9 mouse cellular contexts compared by ENCODE assay signal in genomic region chr3:53247102-53247501, GRCm38 (mm10).
DNase-seq lines count a peak whose midpoint lies in the region.
"Had no signal": no experiment of that assay in that cellular context is flagged by ENCODE, and none has a peak within 500 bp of the region (broad histone marks: within the 10 kb centered on the region; RNA-seq: fewer than 3 reads in every experiment).

No protein-coding gene starts in this region.

- H3K4me1 ChIP-seq in embryonic facial prominence, embryonic 10.5 days = peaks cover 9% of the 10 kb centered on the region; the same call in 1 of the 2 replicates

- H3K36me3 ChIP-seq in embryonic facial prominence, embryonic 10.5 days (replicated peaks) = no peaks in the 10 kb centered on the region
- H3K36me3 ChIP-seq: limb, embryonic 13.5 days had no signal

- H3K27ac ChIP-seq in embryonic facial prominence, embryonic 10.5 days (replicated peaks) = no peak overlapping the region
- H3K27ac ChIP-seq: limb, embryonic 13.5 days had no signal

- H3K4me3 ChIP-seq in embryonic facial prominence, embryonic 10.5 days = no peak overlapping the region
- H3K4me3 ChIP-seq: limb, embryonic 13.5 days had no signal

- intact Hi-C loops in left cerebral cortex, postnatal 4 days (cut with DNase I) = no loop called here

- 80% methylated on average over 3 of the region's 3 CpGs for WGBS in embryonic facial prominence, embryonic 10.5 days

- peak; percentile 79 for DNase-seq in adrenal gland, postnatal 10 days
- DNase-seq in adrenal gland, adult 2 months = no peak
- DNase-seq in left cerebral cortex, postnatal 4 days = peak; percentile 64
- no peak for DNase-seq in left cerebral cortex, adult 11 months (ENCODE audit: low spot score)
- DNase-seq in T-cell, adult 2 months (ENCODE audit: low spot score) = peak; percentile 9
- DNase-seq in embryonic facial prominence, embryonic 10.5 days (ENCODE audit: low spot score) = peak; percentile 43
- DNase-seq in lung, postnatal 10 days = peak; percentile 70
- DNase-seq in frontal cortex, postnatal 14 days (ENCODE audit: low spot score in 2 of 2) = no peak

- peaks cover 5% of the 10 kb centered on the region; the same call in 1 of the 2 replicates for H3K9me3 ChIP-seq in embryonic facial prominence, embryonic 10.5 days
- H3K9me3 ChIP-seq: limb, embryonic 13.5 days had no signal

- peaks cover 17% of the 10 kb centered on the region for H3K27me3 ChIP-seq in embryonic facial prominence, embryonic 10.5 days (replicated peaks; ENCODE audit: low read depth, poor library complexity, severe bottlenecking)
- H3K27me3 ChIP-seq: limb, embryonic 13.5 days had no signal

Comparison
In these comparisons a context has a peak if more than half of its experiments do, and no peak if none do; other contexts are left out.
1. DNase-seq: peak in adrenal gland, postnatal 10 days (single experiment), left cerebral cortex, postnatal 4 days (single experiment), T-cell, adult 2 months (single experiment), embryonic facial prominence, embryonic 10.5 days (single experiment) and lung, postnatal 10 days (single experiment); none in adrenal gland, adult 2 months (single experiment), left cerebral cortex, adult 11 months (single experiment) and frontal cortex, postnatal 14 days (0 of 2).